Mouse (Mus musculus): Measurements from ENCODE around the gene Trio. TPM values are rescaled to one million over a fixed set of nuclear protein-coding genes. Genes with fewer than 3 reads are reported as not detected.

Gene Trio
- 100 to 1,000 TPM; 206 to 216 TPM for total RNA-seq (2021)
- long read RNA-seq, partial matches to known transcripts, result 7 of 26 reads
- long read RNA-seq, other reads (novel, unspliced or antisense), result 19 of 26 reads

GRCm38 (mm10) chr15:28025447-28026166 is at the start of gene Trio:
Gene Trio (minus strand): TSS chr15:28025848.
- peak; percentile 99 for DNase-seq (ENCODE audit: low spot score in 2 of 2)

- no peak for DNase-seq (ENCODE audit: low spot score in 2 of 2)
Observed at GRCm38 (mm10) chr15:28074416-28074970, 48.8 kb upstream of the Trio start.

GRCm38 (mm10) chr15:28071601-28072000 is 46.0 kb upstream of the Trio start:
- no peak for DNase-seq (ENCODE audit: low spot score in 2 of 2)

GRCm38 (mm10) chr15:28070771-28071419 is 45.2 kb upstream of the Trio start:
- no peak for DNase-seq (ENCODE audit: low spot score in 2 of 2)

GRCm38 (mm10) chr15:28070221-28070620 is 44.6 kb upstream of the Trio start:
- no peak for DNase-seq (ENCODE audit: low spot score in 2 of 2)

- DNase-seq (ENCODE audit: low spot score in 2 of 2), result no peak
Observed at GRCm38 (mm10) chr15:28067373-28067772, 41.7 kb upstream of the Trio start.

GRCm38 (mm10) chr15:28066468-28066867 is 40.8 kb upstream of the Trio start:
- no peak for DNase-seq (ENCODE audit: low spot score in 2 of 2)

- no peak for DNase-seq (ENCODE audit: low spot score in 2 of 2)
Observed at GRCm38 (mm10) chr15:28065572-28065971, 39.9 kb upstream of the Trio start.

GRCm38 (mm10) chr15:28064733-28065088 is 39.1 kb upstream of the Trio start:
- DNase-seq (ENCODE audit: low spot score in 2 of 2), result no peak

GRCm38 (mm10) chr15:28064081-28064732 is 38.6 kb upstream of the Trio start:
- no peak for DNase-seq (ENCODE audit: low spot score in 2 of 2)

GRCm38 (mm10) chr15:28063466-28063865 is 37.8 kb upstream of the Trio start:
- no peak for DNase-seq (ENCODE audit: low spot score in 2 of 2)

GRCm38 (mm10) chr15:28062016-28062415 is 36.4 kb upstream of the Trio start:
- no peak for DNase-seq (ENCODE audit: low spot score in 2 of 2)

- no peak for DNase-seq (ENCODE audit: low spot score in 2 of 2)
Observed at GRCm38 (mm10) chr15:28060977-28061376, 35.3 kb upstream of the Trio start.

- DNase-seq (ENCODE audit: low spot score in 2 of 2), result no peak
Observed at GRCm38 (mm10) chr15:28060423-28060822, 34.8 kb upstream of the Trio start.

- no peak for DNase-seq (ENCODE audit: low spot score in 2 of 2)
Observed at GRCm38 (mm10) chr15:28057545-28057944, 31.9 kb upstream of the Trio start.

- no peak for DNase-seq (ENCODE audit: low spot score in 2 of 2)
Observed at GRCm38 (mm10) chr15:28054731-28055130, 29.1 kb upstream of the Trio start.

GRCm38 (mm10) chr15:28054111-28054510 is 28.5 kb upstream of the Trio start:
- DNase-seq (ENCODE audit: low spot score in 2 of 2), result no peak

- DNase-seq (ENCODE audit: low spot score in 2 of 2), result no peak
Observed at GRCm38 (mm10) chr15:28053226-28053625, 27.6 kb upstream of the Trio start.

- no peak for DNase-seq (ENCODE audit: low spot score in 2 of 2)
Observed at GRCm38 (mm10) chr15:28051811-28052210, 26.2 kb upstream of the Trio start.

- peak; percentile 64 to 67 for DNase-seq (ENCODE audit: low spot score in 2 of 2)
Observed at GRCm38 (mm10) chr15:28051104-28051625, 25.5 kb upstream of the Trio start.

GRCm38 (mm10) chr15:28047711-28048110 is 22.1 kb upstream of the Trio start:
- no peak for DNase-seq (ENCODE audit: low spot score in 2 of 2)
